Mouse (Mus musculus) layer of hippocampus, adult 2 months (tissue): ENCODE measurements around the gene Foxa3. TPM values are rescaled to one million over a fixed set of nuclear protein-coding genes. Genes with fewer than 3 reads are reported as not detected.

Source experiments
- DNase-seq, 2 experiments: peaks; one replicate each; pipeline ENCODE4 v3.0.0; 2022; ENCODE audit warnings: low spot score in 2 of 2
- H3K27ac ChIP-seq: fragments of 200-600 bp; 2 replicates; pipeline ENCODE4 v1.8.1; 2022
- H3K4me3 ChIP-seq: fragments of 200-600 bp; 2 replicates; pipeline ENCODE4 v1.8.1; 2022; ENCODE audit warnings: mild to moderate bottlenecking
- CTCF ChIP-seq: fragments of 200-600 bp; conservative IDR thresholded peaks from 2 replicates; pipeline ENCODE4 v1.8.1; 2022; ENCODE audit warnings: antibody characterized with exemption, mild to moderate bottlenecking, moderate library complexity
- total RNA-seq, 2 experiments: library from RNA; stranded (reverse); gene quantifications; 2 replicates each; pipeline ENCODE4 v1.2.3; 2021

The Foxa3 gene
- total RNA-seq, 2 experiments from 2014 or later, result not detected

DNA sequence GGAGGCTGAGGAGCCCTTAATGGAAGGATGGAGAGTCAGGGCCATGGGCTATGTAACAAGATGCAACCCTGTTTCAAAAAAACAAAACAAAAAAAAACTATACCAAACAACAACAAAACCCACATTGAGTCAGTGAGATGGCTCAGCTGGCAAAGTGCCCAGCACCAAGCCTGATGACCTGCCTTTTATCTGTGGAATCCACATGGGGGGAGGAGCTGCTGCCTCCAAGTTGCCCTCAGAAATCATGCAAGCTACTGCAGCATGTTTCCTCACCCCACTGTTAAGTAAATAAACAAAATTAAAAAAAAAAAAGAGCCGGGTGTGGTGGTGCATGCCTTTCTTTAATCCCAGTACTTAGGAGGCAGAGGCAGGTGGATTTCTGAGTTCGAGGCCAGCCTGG is 36.8 kb downstream of the Foxa3 start:
- DNase-seq, result no peak
- no peak for TF ChIP-seq CTCF
- H3K4me3 ChIP-seq, result no peak overlapping the region
- H3K27ac ChIP-seq, result no peak overlapping the region

DNA sequence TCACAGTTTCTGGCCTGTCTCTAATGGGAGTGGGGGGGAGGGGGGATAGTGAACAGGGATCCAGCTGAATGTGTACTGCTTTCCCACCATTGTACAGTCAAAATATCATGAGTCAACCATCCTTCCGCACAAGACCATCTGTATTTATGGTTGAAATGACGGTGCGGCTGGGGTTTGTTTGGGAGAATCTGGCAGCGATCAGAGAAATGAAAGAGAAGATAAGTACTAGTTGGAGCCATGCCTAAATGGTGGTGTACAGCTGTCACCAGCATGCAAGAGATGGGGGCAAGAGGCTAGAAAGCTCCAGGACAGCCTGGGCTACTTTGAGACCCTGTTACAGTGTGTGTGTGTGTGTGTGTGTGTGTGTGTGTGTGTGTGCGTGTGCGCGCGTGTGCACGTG is 45.0 kb downstream of the Foxa3 start:
- no peak overlapping the region for H3K27ac ChIP-seq
- peak; percentile 63 to 86 for DNase-seq

DNA sequence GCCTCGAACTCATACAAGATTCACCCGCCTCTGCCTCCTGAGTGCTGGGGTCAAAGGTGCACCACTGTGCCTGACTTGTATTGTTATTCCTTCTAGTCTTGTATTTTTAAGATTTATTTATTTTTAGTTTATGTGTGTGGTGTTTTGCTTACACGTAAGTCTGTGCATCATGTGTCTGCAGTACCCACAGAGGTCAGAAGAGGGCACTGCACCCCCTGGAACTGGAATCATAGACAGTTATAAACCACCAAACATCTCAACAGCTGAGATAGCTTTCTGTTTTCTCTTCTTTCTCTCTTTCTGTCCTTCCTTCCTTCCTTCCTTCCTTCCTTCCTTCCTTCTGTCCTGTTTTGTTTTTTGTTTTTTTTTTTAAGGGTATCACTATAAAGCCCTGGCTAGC is 52.4 kb downstream of the Foxa3 start:
- TF ChIP-seq CTCF, result peak; percentile 53
- no peak for DNase-seq
- Histone ChIP-seq H3K4me3 (no peak overlapping the region), H3K27ac (no peak overlapping the region)

More for the DNA sequence above, 45.0 kb downstream of the Foxa3 start:
- no peak for TF ChIP-seq CTCF
- no peak overlapping the region for H3K4me3 ChIP-seq

DNA sequence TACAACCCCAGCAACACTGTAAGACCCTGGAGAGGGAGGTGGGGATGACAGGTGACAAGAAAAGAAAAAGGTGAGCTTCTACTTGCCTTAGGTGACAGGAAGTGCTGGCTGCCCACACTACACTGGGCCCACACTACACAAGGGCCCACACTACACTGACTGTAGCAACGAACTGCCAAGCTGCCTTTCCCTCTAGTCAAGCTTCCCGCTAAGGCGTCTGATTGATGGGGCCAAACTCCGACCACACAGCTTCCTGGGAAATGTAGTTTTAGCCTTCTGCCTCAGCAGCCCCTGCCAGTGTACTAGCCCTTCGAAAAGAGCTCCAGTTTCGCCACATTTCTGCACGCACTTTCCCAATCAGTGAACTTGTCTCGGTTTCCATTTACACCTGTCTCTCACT is 55.7 kb downstream of the Foxa3 start:
- no peak overlapping the region for H3K4me3 ChIP-seq
- H3K27ac ChIP-seq, result no peak overlapping the region
- DNase-seq, result no peak
- TF ChIP-seq CTCF, result no peak

DNA sequence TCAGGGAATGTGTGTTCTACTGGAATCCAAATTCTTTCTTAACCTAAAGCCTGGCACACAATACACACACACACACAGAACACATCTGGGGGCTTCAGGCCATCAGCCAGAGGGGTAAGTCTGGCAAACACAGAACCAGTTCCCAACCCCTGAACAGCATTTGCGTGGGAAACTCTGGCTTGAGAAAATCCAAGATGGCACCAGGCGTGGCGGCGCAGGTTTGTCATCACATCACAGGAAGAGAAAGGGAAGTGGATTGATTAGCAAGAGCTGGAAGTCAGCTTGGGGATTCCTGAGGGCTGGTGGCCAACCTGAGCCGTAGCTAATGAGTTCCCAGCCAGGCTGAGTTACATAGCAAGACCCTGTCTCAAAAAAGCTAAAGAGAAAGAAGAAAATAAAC is 58.0 kb downstream of the Foxa3 start:
- DNase-seq, result no peak
- no peak for TF ChIP-seq CTCF
- Histone ChIP-seq H3K4me3 (no peak overlapping the region), H3K27ac (0 out of 2 replicates have a peak overlapping the region, but pooled peaks have one; percentile 8)

DNA sequence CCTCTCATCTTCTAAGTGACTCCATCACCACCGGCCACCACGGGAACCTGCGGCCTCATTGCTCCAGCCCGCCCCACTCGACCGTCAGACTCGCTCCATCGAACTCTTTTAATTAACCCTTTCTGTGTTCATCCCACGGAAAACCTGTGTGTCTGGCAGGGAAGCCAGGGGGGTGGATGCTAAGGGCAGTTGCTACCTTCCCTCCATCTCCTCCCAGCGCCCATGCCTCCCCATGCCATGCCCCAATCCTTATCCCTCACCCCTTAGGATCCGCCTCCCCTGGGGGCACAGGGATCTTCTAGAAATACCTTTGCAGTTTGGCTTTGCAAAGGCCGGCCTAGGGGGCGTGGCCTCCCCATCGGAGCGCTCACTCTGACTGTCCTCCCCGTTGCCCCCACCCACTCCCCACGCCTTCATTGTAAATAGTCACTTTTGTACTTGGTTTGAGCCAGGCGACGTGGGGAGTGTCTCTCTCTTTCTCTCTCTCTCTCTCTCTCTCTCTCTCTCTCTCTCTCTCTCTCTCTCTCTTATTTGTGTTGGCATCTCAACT is 60.0 kb downstream of the Foxa3 start:
- no peak for TF ChIP-seq CTCF

More for the DNA sequence above, 60.0 kb downstream of the Foxa3 start:
- Histone ChIP-seq H3K27ac (no peak overlapping the region), H3K4me3 (no peak overlapping the region)
- DNase-seq, result no peak

Other genes starting within 250 kb of the Foxa3 start
- not detected for gene Psg19, start 225.0 kb downstream of the Foxa3 start, total RNA-seq
- not detected for gene Psg17, start 201.9 kb downstream of the Foxa3 start, total RNA-seq
- gene Mill2, start 183.6 kb downstream of the Foxa3 start, total RNA-seq, result 1 to 10 TPM; 2.3 to 2.6 TPM
- 10 to 100 TPM; 15.1 to 15.2 TPM for gene Pglyrp1, start 152.2 kb downstream of the Foxa3 start, total RNA-seq
- 10 to 100 TPM; 10.9 to 12.6 TPM for gene Ccdc61, start 113.1 kb downstream of the Foxa3 start, total RNA-seq
- 10 to 100 TPM; 82.7 to 85.4 TPM for gene Nova2, start 97.7 kb downstream of the Foxa3 start, total RNA-seq
- gene Nanos2, start 36.1 kb downstream of the Foxa3 start, total RNA-seq, result under 1 TPM; 0.54 to 0.66 TPM
- gene Mypop, start 32.3 kb downstream of the Foxa3 start, total RNA-seq, result 10 to 100 TPM; 44.0 to 46.4 TPM
- gene Irf2bp1, start 19.5 kb downstream of the Foxa3 start, total RNA-seq, result 10 to 100 TPM; 52.7 to 56.3 TPM
- gene Sympk, start 839 bp upstream of the Foxa3 start, total RNA-seq, result 100 to 1,000 TPM; 112 to 114 TPM
- under 1 TPM in 1 of 2 experiments, not detected in 1; 0.20 TPM for gene Rsph6a, start 31.2 kb upstream of the Foxa3 start, total RNA-seq
- gene Dmwd, start 52.7 kb upstream of the Foxa3 start, total RNA-seq, result 100 to 1,000 TPM; 154 TPM
- 10 to 100 TPM; 38.8 to 56.8 TPM for gene Dmpk, start 60.3 kb upstream of the Foxa3 start, total RNA-seq
- 1 to 10 TPM; 2.4 to 2.8 TPM for gene Six5, start 71.1 kb upstream of the Foxa3 start, total RNA-seq
- under 1 TPM; 0.33 to 0.71 TPM for gene Gm4969, start 94.8 kb upstream of the Foxa3 start, total RNA-seq
- gene Fbxo46, start 96.3 kb upstream of the Foxa3 start, total RNA-seq, result 10 to 100 TPM; 12.5 to 13.1 TPM
- gene Qpctl, start 125.8 kb upstream of the Foxa3 start, total RNA-seq, result 10 to 100 TPM; 17.6 to 18.4 TPM
- 10 to 100 TPM; 76.0 to 80.5 TPM for gene Snrpd2, start 126.2 kb upstream of the Foxa3 start, total RNA-seq
- gene Gipr, start 142.6 kb upstream of the Foxa3 start, total RNA-seq, result 1 to 10 TPM in 1 of 2 experiments, under 1 TPM in 1; 0.87 to 1.2 TPM
- gene Eml2, start 152.9 kb upstream of the Foxa3 start, total RNA-seq, result 100 to 1,000 TPM; 159 to 162 TPM
- gene Gpr4, start 189.0 kb upstream of the Foxa3 start, total RNA-seq, result 1 to 10 TPM; 1.6 to 2.5 TPM
- 10 to 100 TPM; 37.4 to 38.7 TPM for gene Opa3, start 204.8 kb upstream of the Foxa3 start, total RNA-seq
- 10 to 100 TPM; 15.7 to 17.1 TPM for gene Vasp, start 248.3 kb upstream of the Foxa3 start, total RNA-seq